Mouse (Mus musculus): Measurements from ENCODE around the gene Eri3. TPM values are rescaled to one million over a fixed set of nuclear protein-coding genes. Genes with fewer than 3 reads are reported as not detected.

The Eri3 gene
- polyA plus RNA-seq, 1 experiment = 67.4 TPM

GRCm38 (mm10) chr4:117599986-117600565, 49.9 kb downstream of the Eri3 start:
- no peaks in the 10 kb centered on the region for H3K79me3 ChIP-seq (ENCODE audit: low read depth)
- H3K79me2 ChIP-seq (ENCODE audit: control insufficient read depth, insufficient read depth) = no peaks in the 10 kb centered on the region
- no peak overlapping the region for H3ac ChIP-seq (ENCODE audit: control insufficient read depth, insufficient read length, low read depth)
- H3K4me3 ChIP-seq (ENCODE audit: insufficient read depth, poor library complexity, severe bottlenecking) = no peak overlapping the region
- H3K36me3 ChIP-seq (ENCODE audit: control insufficient read depth, insufficient read depth) = peaks cover 15% of the 10 kb centered on the region
- TF ChIP-seq USF1 (IDR thresholded peaks at IDR 0.05; ENCODE audit: low read depth) (no peak), FOSL1 (IDR thresholded peaks at IDR 0.05; ENCODE audit: insufficient read depth, low read length, poor library complexity, severe bottlenecking) (no peak), CEBPB (IDR thresholded peaks at IDR 0.05; ENCODE audit: low read depth) (no peak), CTCF (IDR thresholded peaks at IDR 0.05; ENCODE audit: control insufficient read depth, insufficient read depth, insufficient read length) (no peak), MYOG (IDR thresholded peaks at IDR 0.05; ENCODE audit: control insufficient read depth, extremely low read depth, insufficient read length) (no peak), MAX (IDR thresholded peaks at IDR 0.05) (no peak), MYOD1 (IDR thresholded peaks at IDR 0.05; ENCODE audit: control insufficient read depth, insufficient read length, low read depth) (no peak)
- no peaks in the 10 kb centered on the region for H3K27me3 ChIP-seq (ENCODE audit: control insufficient read depth, insufficient read depth, insufficient read length)

- H3K79me3 ChIP-seq (ENCODE audit: low read depth) = no peaks in the 10 kb centered on the region
- no peak overlapping the region for H3ac ChIP-seq (ENCODE audit: control insufficient read depth, insufficient read length, low read depth)
- no peak overlapping the region for H3K4me3 ChIP-seq (ENCODE audit: insufficient read depth, poor library complexity, severe bottlenecking)
- no peaks in the 10 kb centered on the region for H3K79me2 ChIP-seq (ENCODE audit: control insufficient read depth, insufficient read depth)
- no peaks in the 10 kb centered on the region for H3K27me3 ChIP-seq (ENCODE audit: control insufficient read depth, insufficient read depth, insufficient read length)
- TF ChIP-seq MAX (IDR thresholded peaks at IDR 0.05) (no peak), FOSL1 (IDR thresholded peaks at IDR 0.05; ENCODE audit: insufficient read depth, low read length, poor library complexity, severe bottlenecking) (no peak), USF1 (IDR thresholded peaks at IDR 0.05; ENCODE audit: low read depth) (no peak)
- H3K36me3 ChIP-seq (ENCODE audit: control insufficient read depth, insufficient read depth) = peaks cover 15% of the 10 kb centered on the region
These were observed 51.2 kb downstream of the Eri3 start for GRCm38 (mm10) chr4:117601338-117601776.

GRCm38 (mm10) chr4:117605099-117605953, 55.2 kb downstream of the Eri3 start:
- Histone ChIP-seq H3ac (ENCODE audit: control insufficient read depth, insufficient read length, low read depth) (no peak overlapping the region), H3K36me3 (ENCODE audit: control insufficient read depth, insufficient read depth) (peaks cover 4% of the 10 kb centered on the region), H3K79me2 (ENCODE audit: control insufficient read depth, insufficient read depth) (no peaks in the 10 kb centered on the region), H3K79me3 (ENCODE audit: low read depth) (no peaks in the 10 kb centered on the region), H3K4me3 (ENCODE audit: insufficient read depth, poor library complexity, severe bottlenecking) (no peak overlapping the region), H3K27me3 (ENCODE audit: control insufficient read depth, insufficient read depth, insufficient read length) (no peaks in the 10 kb centered on the region)
- TF ChIP-seq CTCF (IDR thresholded peaks at IDR 0.05; ENCODE audit: control insufficient read depth, insufficient read depth, insufficient read length) (no peak), CEBPB (IDR thresholded peaks at IDR 0.05; ENCODE audit: low read depth) (no peak), FOSL1 (IDR thresholded peaks at IDR 0.05; ENCODE audit: insufficient read depth, low read length, poor library complexity, severe bottlenecking) (no peak), MYOD1 (IDR thresholded peaks at IDR 0.05; ENCODE audit: control insufficient read depth, insufficient read length, low read depth) (no peak), USF1 (IDR thresholded peaks at IDR 0.05; ENCODE audit: low read depth) (no peak), MYOG (IDR thresholded peaks at IDR 0.05; ENCODE audit: control insufficient read depth, extremely low read depth, insufficient read length) (no peak), MAX (IDR thresholded peaks at IDR 0.05) (no peak)

- TF ChIP-seq CTCF (IDR thresholded peaks at IDR 0.05; ENCODE audit: control insufficient read depth, insufficient read depth, insufficient read length) = no peak
- no peak for TF ChIP-seq MYOD1 (IDR thresholded peaks at IDR 0.05; ENCODE audit: control insufficient read depth, insufficient read length, low read depth)
- no peak for TF ChIP-seq MYOG (IDR thresholded peaks at IDR 0.05; ENCODE audit: control insufficient read depth, extremely low read depth, insufficient read length)
- TF ChIP-seq FOSL1 (IDR thresholded peaks at IDR 0.05; ENCODE audit: insufficient read depth, low read length, poor library complexity, severe bottlenecking) = no peak
- TF ChIP-seq CEBPB (IDR thresholded peaks at IDR 0.05; ENCODE audit: low read depth) = no peak
- TF ChIP-seq MAX (IDR thresholded peaks at IDR 0.05) = no peak
- TF ChIP-seq USF1 (IDR thresholded peaks at IDR 0.05; ENCODE audit: low read depth) = no peak
- H3K27me3 ChIP-seq (ENCODE audit: control insufficient read depth, insufficient read depth, insufficient read length) = no peaks in the 10 kb centered on the region
- no peaks in the 10 kb centered on the region for H3K79me3 ChIP-seq (ENCODE audit: low read depth)
- peaks cover 4% of the 10 kb centered on the region for H3K36me3 ChIP-seq (ENCODE audit: control insufficient read depth, insufficient read depth)
- no peak overlapping the region for H3K4me3 ChIP-seq (ENCODE audit: insufficient read depth, poor library complexity, severe bottlenecking)
- no peak overlapping the region for H3ac ChIP-seq (ENCODE audit: control insufficient read depth, insufficient read length, low read depth)
- H3K79me2 ChIP-seq (ENCODE audit: control insufficient read depth, insufficient read depth) = no peaks in the 10 kb centered on the region
These were observed 55.7 kb downstream of the Eri3 start for GRCm38 (mm10) chr4:117605954-117606227.

GRCm38 (mm10) chr4:117606831-117607610, 56.9 kb downstream of the Eri3 start:
- Histone ChIP-seq H3K27me3 (ENCODE audit: control insufficient read depth, insufficient read depth, insufficient read length) (no peaks in the 10 kb centered on the region), H3K4me3 (ENCODE audit: insufficient read depth, poor library complexity, severe bottlenecking) (no peak overlapping the region), H3K79me3 (ENCODE audit: low read depth) (no peaks in the 10 kb centered on the region), H3K36me3 (ENCODE audit: control insufficient read depth, insufficient read depth) (peaks cover 12% of the 10 kb centered on the region), H3ac (ENCODE audit: control insufficient read depth, insufficient read length, low read depth) (no peak overlapping the region), H3K79me2 (ENCODE audit: control insufficient read depth, insufficient read depth) (no peaks in the 10 kb centered on the region)
- TF ChIP-seq MYOD1 (IDR thresholded peaks at IDR 0.05; ENCODE audit: control insufficient read depth, insufficient read length, low read depth) = no peak
- TF ChIP-seq MAX (IDR thresholded peaks at IDR 0.05) = no peak
- TF ChIP-seq CTCF (IDR thresholded peaks at IDR 0.05; ENCODE audit: control insufficient read depth, insufficient read depth, insufficient read length) = no peak
- TF ChIP-seq CEBPB (IDR thresholded peaks at IDR 0.05; ENCODE audit: low read depth) = no peak
- no peak for TF ChIP-seq MYOG (IDR thresholded peaks at IDR 0.05; ENCODE audit: control insufficient read depth, extremely low read depth, insufficient read length)

Measured in C2C12 (cell line).